Mouse (Mus musculus) ovary, postnatal 36 days (tissue): ENCODE measurements around the gene Xylt1.

Source experiments
- DNase-seq: peaks from one replicate; pipeline ENCODE4 v3.0.0; 2022; ENCODE audit warnings: low spot score, mixed read lengths

Xylt1 gene

DNA sequence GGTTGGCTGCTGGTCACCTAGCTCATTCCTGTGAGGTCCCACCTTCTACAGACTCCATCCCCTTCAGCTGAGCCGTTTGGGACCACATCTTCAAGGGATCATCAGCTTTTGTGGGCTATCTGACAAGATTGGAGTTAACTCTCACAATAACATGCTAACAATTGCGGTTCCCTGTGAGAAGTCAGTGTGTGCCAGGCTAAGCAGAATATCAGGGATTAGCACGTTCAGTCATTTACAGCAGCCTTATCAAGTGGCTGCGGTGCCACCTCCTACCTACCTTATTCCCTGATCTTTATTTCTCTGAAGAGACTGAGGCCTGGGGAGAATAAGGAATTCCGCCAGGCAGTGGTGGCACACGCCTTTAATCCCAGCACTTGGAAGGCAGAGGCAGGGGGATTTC lies 13.6 kb downstream of the Xylt1 start:
- no peak for DNase-seq

DNA sequence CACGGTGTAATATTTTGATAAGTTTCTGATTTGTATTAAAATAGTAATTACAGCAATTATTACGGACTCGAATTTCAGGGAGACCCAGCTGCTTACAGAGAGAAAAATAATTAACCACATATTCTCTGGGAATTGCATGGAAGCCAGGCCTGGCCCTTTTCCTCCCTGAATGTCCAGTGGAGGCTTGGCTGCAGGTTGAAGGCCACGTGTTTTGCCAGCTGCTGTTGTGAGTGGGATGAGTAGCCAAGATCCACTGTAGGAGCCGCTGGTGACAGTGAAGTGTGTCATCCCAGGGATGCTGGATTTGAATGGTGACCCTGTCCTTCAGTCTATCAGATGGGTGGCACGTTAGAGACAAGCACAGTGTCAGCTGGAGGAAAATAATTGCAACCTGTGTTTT lies 14.7 kb downstream of the Xylt1 start:
- no peak for DNase-seq

DNA sequence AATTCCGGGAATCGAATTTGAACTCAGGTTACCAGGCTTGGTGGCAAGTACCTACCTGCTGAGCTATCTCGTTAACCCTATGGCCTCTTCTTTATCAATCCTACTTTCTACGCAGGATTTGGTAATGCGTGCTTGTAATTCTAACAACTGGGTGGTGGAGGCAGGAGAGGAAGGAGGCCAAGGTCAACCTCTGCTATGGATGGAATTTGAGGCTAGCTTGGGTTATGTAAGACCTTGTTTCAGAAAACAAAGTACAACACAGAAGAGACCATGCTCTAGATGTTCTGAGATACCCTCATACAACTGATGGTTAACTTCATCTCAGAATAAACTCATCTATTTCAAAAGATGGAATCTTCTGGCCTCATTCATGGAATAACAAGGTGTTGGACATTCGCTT lies 17.1 kb downstream of the Xylt1 start:
- no peak for DNase-seq

DNA sequence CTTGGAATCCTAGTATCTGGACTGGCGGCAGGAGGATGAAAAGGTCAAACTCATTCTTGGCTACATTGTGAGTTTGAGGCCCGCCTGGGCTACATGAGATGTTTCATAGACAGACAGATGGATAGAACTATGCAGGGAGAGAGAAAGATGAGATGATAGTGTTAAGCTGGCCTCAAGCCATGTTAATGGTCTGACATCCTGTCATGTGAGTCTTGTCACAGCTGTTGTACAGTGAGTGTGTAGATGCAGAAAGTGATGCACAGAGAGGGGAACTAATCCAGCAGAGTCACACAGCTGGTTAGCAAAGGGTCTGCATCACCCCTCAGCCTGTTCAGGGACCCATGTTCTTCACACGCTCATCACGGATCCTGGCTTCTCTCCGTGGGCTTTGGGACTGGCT lies 19.2 kb downstream of the Xylt1 start:
- no peak for DNase-seq

DNA sequence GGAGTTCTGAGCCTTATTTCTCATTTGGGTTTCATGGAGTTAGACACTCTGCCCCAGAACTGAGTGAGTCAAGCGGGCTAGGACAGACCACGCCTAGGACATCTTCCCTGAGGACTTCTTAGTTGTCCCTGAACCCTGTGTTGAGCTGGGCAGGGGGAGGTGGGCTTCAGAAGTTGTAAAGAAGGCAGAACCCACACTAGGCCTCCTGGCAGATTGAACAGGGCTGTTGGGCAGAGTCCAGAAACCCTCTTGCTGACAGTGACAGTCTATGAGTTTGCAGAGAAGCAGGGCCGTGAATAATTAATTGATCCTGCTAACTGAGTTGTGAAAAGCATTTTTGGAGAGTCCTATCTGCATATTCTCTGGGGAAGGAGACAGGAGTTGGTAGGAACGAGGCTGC lies 20.8 kb downstream of the Xylt1 start:
- DNase-seq, result no peak

DNA sequence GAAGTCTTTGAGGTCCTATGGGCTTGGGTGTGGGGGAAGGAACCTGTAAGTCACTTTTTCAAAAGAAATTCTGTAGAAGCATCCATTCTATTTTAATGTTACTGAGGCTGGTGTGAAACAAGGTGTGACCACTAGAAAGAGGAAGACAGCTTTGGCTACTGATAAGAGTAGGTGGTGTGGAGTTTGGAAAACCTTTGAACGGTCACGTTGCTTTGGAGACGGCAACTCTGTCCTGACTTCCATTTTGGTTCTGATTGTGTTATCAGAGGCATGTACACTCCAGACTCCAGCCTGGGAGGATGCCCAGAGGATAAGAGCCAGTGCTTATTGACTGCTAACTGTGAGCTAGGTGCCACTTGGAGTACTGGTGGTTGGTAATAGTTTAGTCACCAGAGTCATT lies 25.6 kb downstream of the Xylt1 start:
- DNase-seq, result no peak

DNA sequence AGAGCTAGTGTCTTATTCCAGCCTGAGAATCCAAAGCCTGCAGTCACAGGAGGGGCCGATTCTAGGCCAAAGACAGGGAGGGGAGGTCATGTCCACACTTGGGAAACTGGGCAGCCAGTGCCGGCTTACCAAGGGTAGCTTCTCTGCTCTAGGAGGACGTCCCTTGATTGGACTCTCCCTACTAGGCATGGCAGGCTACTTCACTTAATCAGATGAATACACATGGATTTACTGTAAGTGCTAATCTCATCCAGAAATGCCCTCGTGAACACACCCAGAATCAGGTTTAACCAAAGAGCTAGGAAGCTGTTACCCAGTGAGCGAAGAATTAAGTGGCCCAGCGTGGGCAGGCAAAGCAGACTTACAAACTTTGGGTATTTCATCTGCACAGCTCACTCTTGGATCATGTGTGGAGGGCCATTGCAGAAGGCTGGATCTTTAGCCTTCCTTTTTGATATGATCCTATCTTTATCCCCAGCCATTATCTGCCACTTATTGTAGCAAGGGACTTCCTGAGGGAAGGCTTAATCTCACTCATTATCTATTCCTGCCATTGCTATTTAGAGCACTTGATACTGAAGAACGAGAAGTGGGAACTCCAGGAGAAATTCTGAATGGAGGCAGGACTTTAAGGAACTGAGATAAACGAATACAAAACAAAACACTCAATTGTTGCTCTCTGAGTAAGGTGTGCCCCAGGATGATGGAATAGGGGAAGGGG lies 28.6 kb downstream of the Xylt1 start:
- no peak for DNase-seq

DNA sequence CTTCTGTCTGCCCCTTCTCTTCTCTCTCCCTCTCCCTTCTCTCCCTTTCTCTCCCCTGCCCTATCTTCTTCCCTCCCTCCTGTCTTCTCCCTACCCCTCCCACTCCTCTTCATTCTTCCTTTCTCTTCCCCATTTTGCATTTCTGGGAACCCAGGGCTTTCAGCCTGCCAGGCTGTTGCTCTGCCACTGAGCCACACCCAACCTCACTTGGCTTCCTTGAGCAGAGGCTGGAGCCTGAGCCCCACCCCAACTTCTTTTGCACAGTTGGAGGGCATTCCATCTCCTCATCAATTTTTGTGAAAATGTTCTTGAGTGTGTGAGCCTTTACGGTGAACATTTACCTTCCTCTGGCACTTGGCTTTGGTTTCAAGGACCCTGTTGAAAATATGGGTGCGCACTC lies 31.1 kb downstream of the Xylt1 start:
- DNase-seq, result no peak

DNA sequence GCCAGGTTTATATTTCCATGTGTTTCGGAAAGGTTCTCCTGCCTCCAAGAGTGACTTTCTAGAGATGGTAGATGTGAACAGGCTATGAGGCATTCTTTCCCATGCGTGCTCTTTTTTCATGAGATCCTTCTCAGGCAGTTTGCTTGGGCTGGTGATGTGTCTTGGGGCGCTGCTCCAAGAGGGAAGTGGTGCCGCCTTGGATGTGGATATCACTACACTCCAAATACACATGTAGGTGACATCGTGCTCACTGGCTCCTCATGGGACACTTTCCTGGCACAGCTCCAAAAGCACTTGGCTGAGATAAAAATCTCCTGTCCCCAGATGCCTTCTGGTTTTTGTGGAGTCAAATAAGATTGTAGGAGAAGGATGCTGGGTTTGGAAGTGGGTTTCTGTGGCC lies 31.6 kb downstream of the Xylt1 start:
- DNase-seq, result no peak

DNA sequence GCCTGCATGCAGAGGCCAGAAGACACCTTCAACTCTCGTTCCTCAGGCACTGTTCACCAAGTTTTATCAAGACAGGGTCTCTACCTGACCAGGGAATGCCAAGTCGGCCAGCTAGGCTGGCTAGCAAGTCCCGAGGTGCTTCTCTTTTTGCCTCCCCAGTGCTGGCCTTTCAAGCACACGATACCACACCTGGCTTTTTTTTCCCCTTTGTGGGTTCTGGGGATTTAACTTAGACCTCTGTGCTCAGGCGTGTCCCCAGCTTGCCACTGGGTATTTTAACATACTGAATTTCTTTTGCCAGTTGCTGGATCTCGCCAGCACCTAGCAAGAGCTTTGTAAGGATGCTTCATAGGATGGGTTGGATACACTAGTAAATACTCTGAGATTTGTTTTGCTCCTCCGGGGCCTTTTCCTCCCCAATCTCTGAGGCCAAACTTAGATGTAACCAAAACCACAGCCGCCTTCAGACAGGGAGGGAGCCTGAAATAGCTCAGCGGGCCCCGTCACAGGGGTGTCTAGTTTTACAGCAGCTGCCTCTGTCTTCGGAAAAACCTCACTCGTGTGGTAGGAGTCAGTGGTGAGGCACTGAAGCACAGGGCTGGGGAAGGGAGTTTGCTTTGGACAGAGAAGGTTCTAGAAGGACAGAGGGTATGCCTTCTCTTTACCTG lies 33.7 kb downstream of the Xylt1 start:
- no peak for DNase-seq

DNA sequence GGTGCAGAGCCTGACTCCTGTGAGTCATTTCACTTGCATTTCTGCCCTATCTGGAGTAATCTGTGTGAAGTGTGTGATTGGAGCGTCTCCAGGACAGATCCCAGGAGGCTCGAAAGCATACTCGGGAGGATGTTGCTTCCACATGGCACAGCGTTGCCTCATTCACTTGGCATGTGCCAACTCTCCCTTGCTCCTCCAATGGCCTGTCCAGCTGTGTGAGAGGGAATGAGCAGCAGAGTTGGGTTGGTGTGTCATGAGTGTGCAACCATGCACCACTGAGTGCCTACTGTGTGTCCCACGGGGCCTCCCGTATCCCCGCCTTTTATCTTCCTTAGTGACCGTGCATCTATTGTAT lies 34.2 kb downstream of the Xylt1 start:
- DNase-seq, result peak; percentile 15

DNA sequence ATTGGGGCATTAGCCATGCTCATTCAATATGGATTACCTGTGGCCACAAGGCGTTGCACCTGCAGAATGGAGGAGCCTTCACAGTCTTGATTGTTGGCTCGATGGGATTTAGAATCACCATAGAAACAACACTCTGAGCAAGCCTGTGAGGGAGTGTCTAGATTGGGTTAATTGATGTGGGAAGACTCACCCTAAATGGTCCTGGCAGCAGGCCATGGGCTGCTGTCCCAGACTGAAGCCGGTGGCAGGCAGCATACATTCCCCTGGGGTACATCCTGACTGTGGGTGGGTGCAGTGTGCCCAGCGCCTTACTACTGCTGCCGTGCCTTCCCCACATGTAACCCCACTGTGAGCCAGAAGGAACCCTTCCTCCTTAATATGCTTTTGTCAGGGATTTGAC lies 38.3 kb downstream of the Xylt1 start:
- no peak for DNase-seq

DNA sequence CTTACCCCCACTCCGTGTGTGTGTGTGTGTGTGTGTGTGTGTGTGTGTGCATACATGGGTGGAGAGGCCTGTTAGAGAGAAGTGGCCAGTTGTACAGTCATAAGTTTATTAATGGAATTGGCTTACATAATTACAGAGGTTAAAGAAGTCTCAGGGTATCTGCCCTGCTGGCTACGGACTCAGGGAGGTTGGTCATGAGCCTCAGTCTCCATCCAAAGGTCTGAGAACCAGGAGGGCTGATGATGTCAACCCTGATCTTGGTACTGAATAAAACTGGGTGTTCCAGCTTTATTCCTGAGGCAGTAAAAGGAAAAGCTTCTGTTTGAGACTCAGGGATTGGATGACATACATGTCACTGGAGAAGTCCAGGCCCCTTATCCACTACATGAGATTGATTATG lies 39.1 kb downstream of the Xylt1 start:
- DNase-seq, result no peak

DNA sequence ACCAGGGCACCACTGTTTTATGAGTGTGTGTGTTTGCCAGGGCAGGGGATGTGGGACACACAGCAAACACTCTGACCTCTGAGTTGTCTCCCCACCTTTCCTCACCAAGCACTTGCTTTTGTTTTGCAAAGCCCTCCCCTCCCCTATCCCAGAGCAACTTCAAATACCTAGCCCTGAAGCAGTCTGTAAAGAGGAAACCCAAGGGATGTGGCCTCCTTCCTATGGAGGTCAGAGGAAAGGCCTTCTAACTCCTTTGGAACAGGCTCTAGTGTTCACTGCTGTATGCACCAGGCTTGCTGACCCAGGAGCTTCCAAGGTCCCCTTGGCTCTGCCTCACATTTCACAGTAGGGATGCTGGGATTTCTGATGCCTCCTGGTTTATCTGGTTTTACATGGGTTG lies 39.5 kb downstream of the Xylt1 start:
- no peak for DNase-seq

DNA sequence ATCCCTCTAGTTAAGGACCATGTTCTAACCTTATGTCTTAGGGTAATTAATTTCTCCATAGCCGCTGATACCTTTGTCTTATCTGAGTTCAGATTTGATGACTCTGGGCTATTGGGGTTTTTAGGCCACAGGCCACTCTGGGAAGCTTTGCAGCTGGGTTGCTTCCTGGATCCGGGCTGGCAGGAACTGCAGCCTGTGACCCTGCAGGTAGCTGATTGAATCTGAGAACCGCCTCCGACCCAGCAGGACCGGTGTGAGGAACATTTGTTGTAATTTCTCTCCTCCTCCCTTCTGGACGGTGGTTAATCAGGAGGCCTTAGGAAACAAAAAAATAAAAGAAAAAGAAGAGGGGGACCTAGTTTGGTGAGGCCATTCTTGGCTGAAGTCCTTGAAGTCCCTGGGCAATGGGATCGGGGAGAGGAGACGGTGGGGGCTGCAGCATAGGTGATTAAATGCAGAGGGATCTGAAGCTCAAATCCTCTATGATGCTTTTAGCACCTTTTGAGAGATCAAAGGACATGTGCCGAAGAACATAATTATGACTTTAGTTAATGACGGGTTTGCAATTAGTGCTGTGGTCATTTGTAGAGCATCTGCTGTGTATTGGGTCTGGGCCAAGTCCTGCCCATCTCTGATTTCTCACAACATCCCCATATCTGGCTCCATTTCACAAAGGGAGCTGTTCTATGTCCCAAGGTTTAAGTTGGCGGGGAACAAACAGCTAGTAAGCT lies 40.2 kb downstream of the Xylt1 start:
- no peak for DNase-seq

DNA sequence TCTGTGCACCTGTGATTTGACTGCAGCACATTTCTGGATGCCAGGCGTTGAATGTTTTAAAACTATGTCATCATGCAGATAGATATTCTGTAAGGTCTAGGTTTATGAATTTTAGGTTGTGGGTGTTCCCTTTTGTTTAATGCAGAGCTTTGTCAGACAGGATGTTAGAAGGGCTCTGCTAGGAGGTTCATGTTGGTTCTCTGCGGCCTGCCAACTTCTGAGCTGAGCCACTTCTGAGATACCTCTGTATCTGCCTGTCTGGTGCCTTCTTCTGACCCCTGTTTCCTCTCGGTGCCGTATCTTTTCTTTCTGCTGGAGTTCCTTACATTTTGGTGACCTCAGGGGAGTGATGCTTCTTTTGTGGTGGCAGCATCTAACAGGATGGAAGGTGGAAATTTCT lies 44.1 kb downstream of the Xylt1 start:
- DNase-seq, result no peak

DNA sequence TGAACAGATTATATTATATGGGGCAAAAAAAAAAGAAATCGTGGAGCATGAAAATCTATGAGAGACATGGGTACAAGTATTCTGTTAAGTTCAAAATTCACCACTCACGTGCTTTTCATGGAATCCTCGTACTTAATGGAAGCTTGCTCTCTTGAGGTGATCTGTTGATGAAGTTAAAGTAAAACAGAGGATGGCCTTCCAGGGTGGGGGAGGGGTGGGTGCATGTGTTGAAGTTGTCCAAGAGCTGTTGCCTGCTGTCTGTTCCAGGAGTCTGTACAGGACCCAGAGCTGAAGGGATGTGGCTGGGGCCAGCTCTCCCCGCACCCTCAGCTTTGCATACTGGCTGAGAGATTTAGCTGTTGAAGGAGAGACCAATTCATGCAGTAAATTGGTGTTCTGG lies 45.6 kb downstream of the Xylt1 start:
- DNase-seq, result no peak

DNA sequence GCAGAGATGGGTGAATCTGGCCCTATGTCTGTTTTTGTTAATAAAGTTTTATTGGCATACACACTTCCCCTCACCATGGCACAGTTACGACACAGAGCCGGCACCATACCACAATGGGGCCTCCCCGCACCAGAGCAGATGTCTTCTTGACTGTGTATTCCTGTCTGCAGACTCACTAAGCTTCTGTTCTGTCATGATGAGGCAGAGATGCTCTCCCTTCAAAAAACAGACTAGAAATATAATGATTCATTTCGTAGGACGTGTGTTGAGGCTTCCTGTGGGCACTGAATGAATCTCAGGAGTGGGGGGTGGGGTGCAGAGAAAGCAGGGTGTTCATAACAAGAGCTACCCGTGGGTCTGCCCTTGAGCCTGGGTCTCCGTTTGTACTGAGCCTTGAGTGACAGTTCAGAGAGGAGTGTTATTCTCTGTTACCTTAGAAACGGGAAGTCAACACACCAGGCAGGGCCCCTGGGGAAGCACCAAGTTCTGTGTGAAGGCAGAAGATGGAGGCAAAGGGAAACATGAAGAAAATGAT lies 48.0 kb downstream of the Xylt1 start:
- no peak for DNase-seq

DNA sequence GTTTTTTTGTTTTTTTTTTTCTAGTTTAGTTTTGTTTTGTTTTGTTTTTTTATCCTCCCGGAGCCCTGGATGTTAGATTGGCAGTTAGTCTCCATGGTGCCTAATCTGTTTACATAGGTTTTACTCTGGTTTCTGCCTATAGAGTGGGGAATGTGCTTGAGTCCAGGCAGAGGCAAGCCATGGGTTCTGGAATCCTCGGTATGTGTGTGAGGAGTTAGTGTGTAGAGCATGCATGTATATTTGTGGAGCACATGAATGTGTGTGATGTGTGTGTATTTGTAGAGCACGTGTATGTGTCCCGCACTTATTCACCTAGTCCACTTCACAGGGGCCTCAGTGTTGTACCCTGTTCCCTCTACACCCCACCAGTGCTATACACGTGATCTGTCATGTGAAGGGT lies 48.7 kb downstream of the Xylt1 start:
- DNase-seq, result no peak

DNA sequence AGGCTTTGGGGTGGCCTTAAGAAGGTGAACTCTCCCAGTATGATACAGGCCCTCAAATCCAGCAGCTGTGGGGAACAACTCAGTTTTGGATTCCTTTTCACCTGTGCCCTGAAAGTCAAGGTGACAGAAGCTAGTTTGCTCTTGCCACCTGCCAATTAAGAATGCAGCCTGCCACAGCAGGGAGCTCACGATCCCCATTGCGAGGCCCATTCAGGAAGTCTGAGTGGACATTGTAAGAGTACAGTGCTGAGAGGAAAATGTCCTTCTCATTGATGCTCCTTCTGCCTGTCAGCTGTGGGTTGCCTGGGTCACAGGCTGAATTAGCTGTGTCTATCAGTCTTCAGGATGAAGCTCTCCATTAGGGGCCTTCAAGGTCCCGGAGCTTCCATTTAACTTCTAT lies 49.1 kb downstream of the Xylt1 start:
- DNase-seq, result no peak

DNA sequence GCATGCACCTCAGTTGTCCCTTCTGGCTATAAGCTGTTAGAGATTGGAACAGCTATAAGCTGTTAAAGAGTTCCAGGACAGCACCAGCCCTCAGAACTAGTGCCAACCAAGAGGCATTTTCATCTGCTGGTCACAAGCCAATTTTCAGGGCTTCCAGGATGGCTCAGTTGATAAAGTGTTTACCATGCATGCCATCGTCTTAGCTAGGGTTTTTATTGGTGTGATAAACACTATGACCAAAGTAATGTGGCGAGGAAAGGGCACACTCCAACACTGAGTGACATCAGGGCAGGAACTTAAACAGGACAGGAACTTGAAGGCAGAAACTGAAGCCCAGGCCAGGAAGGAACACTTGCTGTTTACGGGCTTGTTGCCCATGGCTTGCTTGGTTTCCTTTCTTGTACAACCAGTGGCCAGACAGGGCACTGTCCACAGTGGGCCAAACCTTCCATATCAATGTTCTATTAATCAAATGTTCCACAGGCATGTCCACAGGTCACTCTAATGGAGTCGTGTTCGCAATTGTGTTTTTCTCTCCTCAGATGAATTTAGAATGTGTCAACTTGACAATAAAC lies 49.7 kb downstream of the Xylt1 start:
- no peak for DNase-seq

DNA sequence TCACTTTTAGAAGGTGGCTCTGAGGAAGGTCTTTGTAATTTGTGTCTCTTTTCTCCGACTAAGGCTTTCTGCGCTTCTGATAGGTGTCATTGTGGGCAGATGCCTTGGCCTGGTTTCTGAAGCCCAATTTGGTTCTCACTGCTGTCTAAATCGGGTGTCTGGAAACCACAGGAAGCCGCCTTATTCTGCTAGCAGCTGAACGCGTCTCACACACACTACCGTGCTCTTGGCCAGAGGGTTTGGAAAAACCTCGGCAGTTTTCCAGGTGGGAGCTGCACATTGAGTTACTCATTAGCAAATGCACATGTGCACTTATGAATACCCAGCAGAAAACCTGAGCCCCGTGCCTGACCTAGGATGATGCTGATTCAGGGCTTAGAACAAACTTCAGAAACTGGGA lies 52.9 kb downstream of the Xylt1 start:
- no peak for DNase-seq

DNA sequence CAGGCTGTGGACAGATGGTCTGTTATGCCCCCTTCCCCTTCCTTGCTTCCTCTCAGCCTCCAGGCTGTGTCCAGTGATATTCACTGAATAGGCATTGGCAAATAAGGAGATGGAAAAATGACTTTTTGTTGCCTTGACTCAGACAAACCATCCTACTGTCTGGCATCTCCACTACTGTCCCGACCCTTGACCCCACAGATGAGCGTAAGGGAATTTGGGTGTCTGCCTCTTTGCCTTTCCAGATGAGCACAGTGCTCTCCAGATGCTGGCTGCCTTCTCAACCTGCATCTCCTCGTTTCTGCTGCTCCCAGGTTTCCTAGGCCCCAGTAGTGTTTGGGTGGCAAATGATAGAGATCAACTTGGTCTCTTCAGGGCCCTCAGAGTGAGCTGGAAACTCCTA lies 54.3 kb downstream of the Xylt1 start:
- no peak for DNase-seq
